Mouse (Mus musculus) olfactory bulb, adult 2 months (tissue): Measurements from ENCODE around the gene Eif2b5.

Source experiments
- CTCF ChIP-seq: fragments of 200-500 bp; IDR thresholded peaks from 2 replicates; pipeline ENCODE4 v1.5.1; 2012; ENCODE audit warnings: low read depth, mild to moderate bottlenecking, low read length, moderate library complexity; ENCODE audit not compliant: insufficient read depth
- POLR2A ChIP-seq: fragments of 200-500 bp; IDR thresholded peaks from 2 replicates; pipeline ENCODE4 v1.6.1; 2012; ENCODE audit warnings: mild to moderate bottlenecking, low read depth, low read length, moderate library complexity; ENCODE audit not compliant: insufficient read depth

GRCm38 (mm10) chr16:20555000-20555399 is 56.4 kb downstream of the Eif2b5 start:
- no peak for TF ChIP-seq CTCF
- TF ChIP-seq POLR2A, result no peak
